Mouse (Mus musculus) neutrophil, adult 5-6 weeks (primary cell): ENCODE results near the gene Gm15737. TPM values are rescaled to one million over a fixed set of nuclear protein-coding genes. Genes with fewer than 3 reads are reported as not detected.

ENCODE experiments used
- ATAC-seq: fragments of 151-379, 151-347 bp; 2 replicates; pipeline ENCODE4 v1.8.0; 2017; ENCODE audit warnings: mild to moderate bottlenecking, moderate TSS enrichment; ENCODE audit not compliant: insufficient number of reproducible peaks, poor library complexity, low FRiP score, severe bottlenecking; ENCODE audit errors: extremely low read depth
- total RNA-seq: library from RNA; stranded (forward); fragments of 200-1000 nt; gene quantifications from 2 replicates; pipeline ENCODE4 v1.2.3, GENCODE M21; 2017

Gene Gm15737
- total RNA-seq, 1 experiment from 2014 or later, result not detected

GRCm38 (mm10) chr6:92871813-92872212 lies 2.7 kb downstream of the Gm15737 start:
- ATAC-seq, result no peak

- ATAC-seq, result no peak
Observed at GRCm38 (mm10) chr6:92872766-92873165, 3.6 kb downstream of the Gm15737 start.

DNA sequence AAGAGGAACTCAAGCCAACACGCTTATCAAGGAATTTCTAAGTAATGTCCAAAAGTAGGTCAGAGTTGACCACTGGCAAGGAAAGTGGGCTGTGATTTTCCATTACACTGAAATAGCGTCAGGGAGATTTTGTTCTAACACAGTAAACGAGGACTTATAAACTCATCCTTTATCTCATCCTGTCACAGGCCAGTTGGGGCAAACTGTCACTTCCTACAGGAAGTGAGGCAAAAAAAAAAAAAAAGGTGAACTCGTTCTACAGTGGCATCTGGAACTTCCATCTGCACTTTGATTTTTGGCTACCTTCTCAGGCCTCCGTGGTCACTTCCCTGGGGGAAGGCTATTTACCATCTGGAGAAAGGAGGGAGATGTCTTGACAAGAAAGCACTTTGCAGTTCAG lies 5.7 kb downstream of the Gm15737 start:
- no peak for ATAC-seq

DNA sequence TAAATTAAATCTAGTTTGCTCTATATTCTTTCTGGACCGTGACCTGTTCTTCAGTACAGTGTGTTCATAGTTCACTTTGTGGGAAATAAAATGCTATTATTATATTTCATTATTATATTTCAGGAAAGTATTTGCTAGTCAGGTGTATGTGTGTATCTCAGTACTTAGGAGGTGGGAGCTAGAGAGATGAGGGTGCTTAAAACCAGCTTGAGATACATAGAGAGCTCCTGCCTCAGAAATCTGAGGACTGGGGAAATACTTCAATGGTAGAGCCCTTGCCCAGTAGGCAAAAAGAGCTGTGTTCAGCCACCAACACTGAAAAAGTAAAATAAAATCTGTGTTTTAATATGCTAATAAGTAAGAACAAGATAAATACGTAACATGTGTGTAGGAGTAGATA lies 6.2 kb downstream of the Gm15737 start:
- no peak for ATAC-seq

- no peak for ATAC-seq
Observed at GRCm38 (mm10) chr6:92876121-92876520, 7.0 kb downstream of the Gm15737 start.

GRCm38 (mm10) chr6:92877236-92877635 lies 8.1 kb downstream of the Gm15737 start:
- no peak for ATAC-seq

GRCm38 (mm10) chr6:92878771-92879170 lies 9.6 kb downstream of the Gm15737 start:
- ATAC-seq, result no peak

- no peak for ATAC-seq
Observed at GRCm38 (mm10) chr6:92879700-92880265, 10.6 kb downstream of the Gm15737 start.

DNA sequence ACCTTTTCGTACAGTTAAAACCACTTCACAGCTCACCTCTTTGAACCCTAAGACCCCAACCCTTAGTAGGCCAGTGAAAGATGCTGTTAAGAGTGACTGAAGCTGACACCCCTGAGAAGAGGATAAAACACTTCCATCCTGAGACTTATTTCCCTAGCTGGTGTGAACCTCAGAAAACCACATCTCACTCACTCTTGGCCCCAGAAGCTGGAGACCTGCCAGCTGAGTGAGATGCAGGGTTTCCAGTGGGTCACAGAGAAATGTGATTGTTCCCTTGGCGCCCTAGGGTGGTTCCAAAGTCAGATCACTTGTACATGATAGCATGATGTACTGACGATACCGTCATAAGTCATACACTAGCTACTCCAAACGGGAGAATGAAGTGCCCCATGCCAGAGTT lies 13.3 kb downstream of the Gm15737 start:
- ATAC-seq, result no peak

GRCm38 (mm10) chr6:92883131-92883900 lies 14.2 kb downstream of the Gm15737 start:
- no peak for ATAC-seq

- ATAC-seq, result no peak
Observed at GRCm38 (mm10) chr6:92891535-92891934, 22.4 kb downstream of the Gm15737 start.

GRCm38 (mm10) chr6:92904037-92904436 lies 34.9 kb downstream of the Gm15737 start:
- no peak for ATAC-seq

GRCm38 (mm10) chr6:92904491-92904890 lies 35.3 kb downstream of the Gm15737 start:
- no peak for ATAC-seq

DNA sequence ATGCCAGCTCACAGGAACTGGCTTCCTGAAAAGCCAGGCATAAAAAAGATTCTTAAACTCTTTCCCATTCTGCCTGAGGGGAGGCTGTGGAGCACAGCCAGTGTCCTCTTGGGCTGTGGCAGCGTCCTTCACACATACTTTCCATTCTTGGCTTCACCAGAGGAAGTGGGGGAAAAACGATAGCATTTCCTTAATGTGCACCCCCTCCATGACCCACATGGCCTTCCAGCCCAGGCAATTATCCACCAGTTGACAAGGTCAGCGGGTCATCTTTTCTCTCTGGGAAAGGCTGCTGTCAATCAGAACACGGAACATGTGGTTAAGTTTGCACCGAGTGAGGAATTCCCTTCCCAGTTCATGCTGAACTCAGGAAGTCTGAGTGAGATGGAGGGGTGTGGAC lies 36.8 kb downstream of the Gm15737 start:
- no peak for ATAC-seq

DNA sequence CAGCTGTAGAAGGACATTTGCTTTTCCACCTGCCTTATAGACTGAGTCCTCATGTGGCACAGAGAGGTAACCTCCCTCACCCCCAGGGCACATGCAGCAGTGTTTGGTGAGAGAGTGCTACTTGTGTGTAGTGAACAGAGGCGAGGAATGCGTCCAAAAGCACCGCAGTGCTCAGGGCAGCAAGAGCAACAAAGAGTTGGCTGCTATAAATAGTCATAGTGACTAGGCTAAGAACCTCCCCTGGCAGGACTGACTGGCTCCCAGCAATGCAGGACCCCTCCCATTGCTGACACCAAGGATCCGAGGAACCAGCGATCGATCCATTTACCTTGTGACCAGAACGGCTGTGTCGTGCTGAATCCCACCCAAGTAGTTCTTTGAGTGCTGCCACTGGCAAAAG lies 40.2 kb downstream of the Gm15737 start:
- ATAC-seq, result no peak

DNA sequence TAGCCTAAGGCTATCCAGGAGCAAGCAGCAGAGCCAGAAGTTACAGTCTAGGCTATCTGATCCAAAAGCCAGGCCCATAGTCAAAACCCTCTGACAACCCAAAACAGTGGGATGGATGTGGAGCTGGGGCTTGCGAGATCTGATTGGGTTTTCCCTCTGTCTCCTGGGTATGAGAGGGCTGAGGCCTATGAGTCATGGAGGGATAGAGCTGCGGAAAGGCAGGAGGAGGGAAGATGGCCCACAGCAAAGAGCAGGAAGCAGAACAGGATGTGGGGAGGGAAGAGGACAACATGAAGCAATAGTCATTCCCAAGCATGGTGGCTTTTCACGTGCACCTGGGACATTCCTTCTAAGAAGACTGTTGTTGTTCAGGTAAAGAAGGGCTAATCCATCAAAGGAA lies 41.5 kb downstream of the Gm15737 start:
- no peak for ATAC-seq

- ATAC-seq, result no peak
Observed at GRCm38 (mm10) chr6:92920938-92921689, 52.0 kb downstream of the Gm15737 start.

DNA sequence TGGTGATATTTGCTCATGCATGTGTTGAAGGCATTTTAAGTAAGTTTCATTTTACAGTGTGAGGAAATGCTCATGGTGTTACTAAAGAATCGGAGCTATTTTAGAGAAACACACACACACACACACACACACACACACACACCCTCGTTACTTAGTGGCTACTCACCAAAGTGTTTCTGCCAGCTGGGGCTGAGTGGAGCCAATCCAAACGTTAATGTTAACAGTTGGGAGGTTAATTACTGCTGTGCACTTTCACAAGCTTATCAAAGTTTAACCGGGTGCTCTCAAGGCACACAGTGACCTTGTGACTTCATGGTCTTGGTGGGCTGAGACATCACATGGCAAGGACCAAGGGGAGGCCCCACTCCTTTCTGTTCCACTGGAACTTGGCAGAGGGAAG lies 52.7 kb downstream of the Gm15737 start:
- no peak for ATAC-seq

DNA sequence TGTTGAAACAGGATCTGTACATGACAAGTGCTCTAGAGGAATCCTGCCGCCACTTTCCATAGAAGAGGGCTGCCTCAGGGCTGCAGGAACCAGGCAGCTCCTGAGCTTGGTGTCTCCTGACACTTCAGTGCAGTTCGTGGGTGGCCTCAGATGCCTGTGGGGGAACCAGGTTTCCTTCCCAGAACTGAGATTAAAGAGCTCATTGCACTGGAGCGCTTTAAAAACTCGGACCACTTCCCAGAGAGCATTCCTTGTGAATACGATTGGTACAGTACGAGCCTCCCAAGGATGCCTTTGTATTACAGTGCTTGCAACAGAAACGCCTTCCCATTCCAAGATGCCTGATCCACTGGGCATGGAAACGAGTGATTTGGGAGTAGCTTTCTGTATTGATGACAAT lies 55.4 kb downstream of the Gm15737 start:
- no peak for ATAC-seq

DNA sequence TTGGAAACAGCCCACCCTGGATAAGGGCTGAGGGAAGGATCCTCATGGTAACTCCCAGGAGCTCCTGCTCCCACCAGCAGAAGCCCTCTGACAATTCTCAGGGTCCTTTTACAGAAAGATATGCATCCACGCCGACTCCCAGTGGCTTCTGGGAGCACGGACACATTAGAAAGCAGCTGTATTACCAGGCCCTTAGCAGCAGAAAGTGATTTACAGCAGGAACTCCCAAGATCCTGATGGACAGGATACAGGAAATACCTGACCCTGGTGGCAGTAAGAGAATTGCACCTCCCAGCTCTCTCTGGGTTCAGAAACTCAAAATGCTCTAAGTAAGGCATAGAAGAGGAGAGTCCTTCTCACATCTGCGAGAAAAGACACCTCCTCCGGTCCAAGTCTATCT lies 59.1 kb downstream of the Gm15737 start:
- ATAC-seq, result no peak
